Mouse (Mus musculus): ENCODE data around the gene Gm5105. TPM values are rescaled to one million over a fixed set of nuclear protein-coding genes. Genes with fewer than 3 reads are reported as not detected.

The Gm5105 gene
- polyA plus RNA-seq, 1 experiment from 2014 or later: not detected

DNA sequence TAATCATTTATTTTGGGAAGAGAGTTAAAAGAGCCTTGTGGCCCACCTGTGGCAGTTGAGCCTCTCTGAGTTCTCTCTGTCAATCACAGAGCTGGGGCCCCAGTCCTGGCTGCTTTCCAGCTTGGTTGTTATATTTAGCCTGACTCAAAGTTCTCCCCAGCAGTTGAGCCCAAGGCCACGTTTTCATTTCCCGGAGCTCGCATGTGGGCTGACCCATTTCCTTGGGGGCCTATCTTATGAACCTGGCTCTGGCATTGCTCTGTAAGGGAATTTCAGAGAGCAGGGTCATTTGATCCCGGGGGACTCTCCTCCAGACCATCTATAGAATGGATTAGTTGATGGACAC is 66.5 kb downstream of the Gm5105 start:
- Histone ChIP-seq H3K9me3 (replicated peaks; ENCODE audit: control insufficient read depth, low read length) (no peaks in the 10 kb centered on the region), H3K4me2 (ENCODE audit: low read depth, low read length) (no peak overlapping the region), H3K4me1 (ENCODE audit: control insufficient read depth, low read depth, low read length) (no peaks in the 10 kb centered on the region; the same call in 1 of the 2 replicates), H3K27me3 (ENCODE audit: control insufficient read depth, insufficient read depth, low read depth, low read length) (no peaks in the 10 kb centered on the region; the same call in 1 of the 2 replicates), H3K27ac (ENCODE audit: low read length) (no peak overlapping the region), H3K4me3 (ENCODE audit: low read depth, low read length) (no peak overlapping the region), H3K9ac (ENCODE audit: low read depth, low read length) (no peak overlapping the region), H3K36me3 (ENCODE audit: control insufficient read depth, insufficient read depth) (no peaks in the 10 kb centered on the region)
- peak; percentile 24; the same call in 1 of the 2 replicates for ATAC-seq (ENCODE audit: low read depth)
- WGBS (ENCODE audit: insufficient replicate concordance): 23% methylated on average over 4 of the region's 4 CpGs

DNA sequence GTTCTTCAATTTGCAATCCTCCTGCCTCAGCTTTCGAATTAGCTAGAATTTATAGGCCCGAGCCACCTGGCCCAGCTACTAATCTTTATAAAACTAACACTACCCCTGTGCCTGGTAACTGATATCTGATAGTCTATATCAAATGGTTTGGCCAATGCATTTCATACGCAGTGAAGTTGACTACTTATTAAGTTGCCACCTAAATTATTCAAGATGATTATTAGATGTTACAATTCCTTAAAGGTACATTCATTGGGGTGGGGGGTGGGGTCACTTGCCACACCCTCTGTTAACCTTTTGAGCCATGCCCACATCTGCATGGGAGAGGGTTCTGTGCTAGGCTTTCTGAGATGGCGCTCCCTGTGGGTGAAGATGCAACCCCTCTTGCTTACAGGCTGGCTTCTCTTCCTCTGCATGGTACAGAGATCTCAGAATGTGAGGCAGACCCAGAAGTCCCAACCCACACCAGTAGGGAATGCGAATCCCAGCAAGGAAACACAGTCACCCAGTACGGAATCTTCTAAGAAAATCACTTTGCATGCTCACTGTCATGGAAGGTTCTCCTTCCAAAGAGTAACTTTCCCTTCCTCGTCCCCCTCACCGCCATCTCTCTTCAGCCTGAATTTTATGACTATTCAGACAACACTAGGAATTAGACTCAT is 67.0 kb downstream of the Gm5105 start:
- Histone ChIP-seq H3K4me3 (ENCODE audit: low read depth, low read length) (no peak overlapping the region), H3K4me2 (ENCODE audit: low read depth, low read length) (no peak overlapping the region), H3K9me3 (replicated peaks; ENCODE audit: control insufficient read depth, low read length) (no peaks in the 10 kb centered on the region), H3K36me3 (ENCODE audit: control insufficient read depth, insufficient read depth) (no peaks in the 10 kb centered on the region), H3K27ac (ENCODE audit: low read length) (no peak overlapping the region), H3K27me3 (ENCODE audit: control insufficient read depth, insufficient read depth, low read depth, low read length) (no peaks in the 10 kb centered on the region; the same call in 1 of the 2 replicates), H3K9ac (ENCODE audit: low read depth, low read length) (no peak overlapping the region), H3K4me1 (ENCODE audit: control insufficient read depth, low read depth, low read length) (no peaks in the 10 kb centered on the region; the same call in 1 of the 2 replicates)
- WGBS (ENCODE audit: insufficient replicate concordance): 72% methylated on average over 8 of the region's 8 CpGs
- no peak for ATAC-seq (ENCODE audit: low read depth)

DNA sequence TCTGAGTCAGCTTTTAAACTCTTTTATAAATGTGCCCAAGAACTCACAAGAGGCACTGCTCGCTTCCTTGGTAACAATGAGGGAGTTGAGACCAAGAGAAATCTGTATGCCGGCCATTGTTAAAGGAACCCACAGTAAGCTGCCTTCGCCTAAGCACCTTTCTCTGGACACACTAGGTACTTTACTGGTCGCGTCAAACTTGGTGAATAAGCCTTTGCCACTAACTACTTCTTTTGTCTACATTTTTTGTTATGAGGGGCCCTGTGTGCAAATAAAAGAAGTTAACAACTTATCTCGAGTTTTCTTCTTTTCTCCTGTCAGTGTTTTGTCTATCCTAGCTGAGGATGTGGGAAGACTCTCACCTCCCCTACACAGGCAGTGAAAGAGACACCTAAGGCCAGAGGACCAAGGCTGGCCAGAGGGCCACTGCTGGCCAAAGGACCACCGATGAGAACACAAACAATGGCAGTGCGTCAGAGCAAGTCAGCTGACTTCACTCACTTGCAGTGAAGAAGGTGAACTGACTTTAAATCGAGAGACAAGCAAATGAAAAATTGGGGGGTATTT is 67.9 kb downstream of the Gm5105 start:
- H3K36me3 ChIP-seq (ENCODE audit: control insufficient read depth, insufficient read depth): no peaks in the 10 kb centered on the region
- no peak overlapping the region for H3K4me2 ChIP-seq (ENCODE audit: low read depth, low read length)
- no peaks in the 10 kb centered on the region; the same call in 1 of the 2 replicates for H3K27me3 ChIP-seq (ENCODE audit: control insufficient read depth, insufficient read depth, low read depth, low read length)
- H3K4me1 ChIP-seq (ENCODE audit: control insufficient read depth, low read depth, low read length): no peaks in the 10 kb centered on the region; the same call in 1 of the 2 replicates
- no peak overlapping the region for H3K9ac ChIP-seq (ENCODE audit: low read depth, low read length)
- H3K9me3 ChIP-seq (replicated peaks; ENCODE audit: control insufficient read depth, low read length): no peaks in the 10 kb centered on the region
- WGBS (ENCODE audit: insufficient replicate concordance): 66% methylated on average over 9 of the region's 9 CpGs
- ATAC-seq (ENCODE audit: low read depth): no peak
- no peak overlapping the region for H3K27ac ChIP-seq (ENCODE audit: low read length)
- no peak overlapping the region for H3K4me3 ChIP-seq (ENCODE audit: low read depth, low read length)

Other genes starting within 250 kb of the Gm5105 start
- 801 and 896 TPM in 2 replicates for gene H2afz, start 202.9 kb downstream of the Gm5105 start, polyA plus RNA-seq (2015; fragmentation: Nextera tagmentation; extraction: Ambion mirVana)
- 3.0 and 4.3 TPM in 2 replicates for gene Dnajb14, start 199.7 kb downstream of the Gm5105 start, polyA plus RNA-seq (2015; fragmentation: Nextera tagmentation; extraction: Ambion mirVana)
- 48.2 and 50.2 TPM in 2 replicates for gene Lamtor3, start 148.9 kb downstream of the Gm5105 start, polyA plus RNA-seq (2015; fragmentation: Nextera tagmentation; extraction: Ambion mirVana)
- 12.1 and 13.0 TPM in 2 replicates for gene Dapp1, start 85.8 kb downstream of the Gm5105 start, polyA plus RNA-seq (2015; fragmentation: Nextera tagmentation; extraction: Ambion mirVana)
- gene 1110002E22Rik, start 2.3 kb downstream of the Gm5105 start, polyA plus RNA-seq (2015; fragmentation: Nextera tagmentation; extraction: Ambion mirVana): 0.07 and 0.30 TPM in 2 replicates
- 4.5 and 4.8 TPM in 2 replicates for gene Trmt10a, start 76.1 kb upstream of the Gm5105 start, polyA plus RNA-seq (2015; fragmentation: Nextera tagmentation; extraction: Ambion mirVana)
- 45.6 and 48.8 TPM in 2 replicates for gene Mttp, start 77.6 kb upstream of the Gm5105 start, polyA plus RNA-seq (2015; fragmentation: Nextera tagmentation; extraction: Ambion mirVana)
- not detected in 2 replicates for gene 4930579F01Rik, start 126.4 kb upstream of the Gm5105 start, polyA plus RNA-seq (2015; fragmentation: Nextera tagmentation; extraction: Ambion mirVana)
- gene Adh7, start 150.4 kb upstream of the Gm5105 start, polyA plus RNA-seq (2015; fragmentation: Nextera tagmentation; extraction: Ambion mirVana): 0.27 and 0.37 TPM in 2 replicates
- gene Adh1, start 193.6 kb upstream of the Gm5105 start, polyA plus RNA-seq (2015; fragmentation: Nextera tagmentation; extraction: Ambion mirVana): 101 and 138 TPM in 2 replicates
- not detected in 2 replicates for gene Adh6a, start 245.9 kb upstream of the Gm5105 start, polyA plus RNA-seq (2015; fragmentation: Nextera tagmentation; extraction: Ambion mirVana)

All from liver, embryonic 16.5 days (tissue).